Mouse (Mus musculus) spleen, adult 2 months (tissue): ENCODE results near the gene Rprml. TPM values are rescaled to one million over a fixed set of nuclear protein-coding genes. Genes with fewer than 3 reads are reported as not detected.

ENCODE experiments used
- DNase-seq, 2 experiments: peaks; one replicate each; pipeline versions ENCODE4 v3.0.0 to v3.0.0-alpha.2; 2012 to 2021; ENCODE audit warnings: low spot score in 2 of 2, low read depth in 1 of 2
- H3K27ac ChIP-seq: fragments of 200-500 bp; 2 replicates; pipeline ENCODE4 v1.5.1; 2012; ENCODE audit warnings: low read length, inconsistent platforms; ENCODE audit not compliant: insufficient read depth
- H3K27me3 ChIP-seq: fragments of 200-500 bp; 2 replicates; pipeline ENCODE4 v1.6.1; 2012; ENCODE audit warnings: mild to moderate bottlenecking, moderate library complexity, low read length, inconsistent platforms; ENCODE audit not compliant: control insufficient read depth, insufficient read depth
- H3K36me3 ChIP-seq: fragments of 200-500 bp; 2 replicates; pipeline ENCODE4 v1.6.1; 2012; ENCODE audit warnings: mild to moderate bottlenecking, low read length, inconsistent platforms; ENCODE audit not compliant: control insufficient read depth, insufficient read depth
- H3K4me1 ChIP-seq: fragments of 200-500 bp; 2 replicates; pipeline ENCODE4 v1.6.1; 2011; ENCODE audit warnings: inconsistent platforms; ENCODE audit not compliant: control insufficient read depth, insufficient read depth, insufficient read length
- H3K4me3 ChIP-seq: fragments of 200-500 bp; 2 replicates; pipeline ENCODE4 v1.5.1; 2011; ENCODE audit warnings: mild to moderate bottlenecking, inconsistent platforms; ENCODE audit not compliant: insufficient read depth, insufficient read length; ENCODE audit errors: extremely low read depth
- CTCF ChIP-seq: fragments of 200-500 bp; IDR thresholded peaks from 2 replicates; pipeline ENCODE4 v1.5.1; 2011; ENCODE audit warnings: mild to moderate bottlenecking, inconsistent platforms; ENCODE audit not compliant: insufficient read depth, insufficient read length, insufficient replicate concordance; ENCODE audit errors: extremely low read depth
- POLR2A ChIP-seq: fragments of 200-500 bp; IDR thresholded peaks from 2 replicates; pipeline ENCODE4 v1.6.1; 2011; ENCODE audit warnings: low read depth, low read length, inconsistent platforms
- WGBS: fragments of 180-500 bp; shearing (Covaris S2); methylation state at CpG from one replicate; pipeline ENCODE4 v1.1.7; 2018; 5-methylcytosine and 5-hydroxymethylcytosine counted together
- polyA plus RNA-seq: library from polyadenylated mRNA; depleted of rRNA; stranded (reverse); fragments of >200 nt; gene quantifications from 2 replicates; pipeline ENCODE4 v1.2.3, GENCODE M21; 2012

Rprml gene
- polyA plus RNA-seq, 1 experiment: not detected

DNA sequence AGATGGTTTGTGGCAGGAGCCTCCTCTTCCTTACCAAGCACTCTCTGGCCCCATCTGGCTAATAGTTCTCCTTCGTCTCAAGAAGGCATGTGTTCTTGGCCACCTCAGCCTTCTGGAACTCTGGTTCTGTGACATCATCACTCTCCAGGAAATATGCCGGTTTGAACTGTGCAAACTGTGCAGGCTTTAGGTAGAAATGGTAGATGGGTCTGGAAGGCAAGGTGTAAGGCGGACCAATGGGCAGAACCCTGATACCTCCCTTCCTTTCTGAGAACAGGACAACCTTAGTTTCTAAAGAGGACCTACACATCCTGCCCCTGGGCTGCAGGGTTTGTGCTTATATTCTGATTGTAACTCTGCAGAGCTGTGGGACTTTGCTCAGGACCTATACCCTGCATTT is 10.6 kb upstream of the Rprml start, which contains the start of gene Lyzl6:
Gene Lyzl6 (minus strand): TSS at position 101 of the 400 bp plus-strand sequence.
- WGBS: 76% methylated on average over 3 of the region's 3 CpGs
- H3K4me1 ChIP-seq: no peaks in the 10 kb centered on the region
- no peaks in the 10 kb centered on the region for H3K36me3 ChIP-seq
- no peak within 1 kb of the TSS for H3K27ac ChIP-seq
- no peaks in the 10 kb centered on the region for H3K27me3 ChIP-seq
- DNase-seq: no peak
- TF ChIP-seq CTCF: no peak
- TF ChIP-seq POLR2A: no peak
- H3K4me3 ChIP-seq: no peak within 1 kb of the TSS

- whole genome bisulfite sequencing: 5% methylated on average over 10 of the region's 10 CpGs
- Histone ChIP-seq H3K4me1 (no peaks in the 10 kb centered on the region), H3K4me3 (no peak overlapping the region), H3K27me3 (no peaks in the 10 kb centered on the region), H3K36me3 (no peaks in the 10 kb centered on the region), H3K27ac (no peak overlapping the region)
- peak in 1 of 2 experiments; percentile 14 for DNase-seq
- no peak for TF ChIP-seq POLR2A
- TF ChIP-seq CTCF: peak; percentile 76; the same call in 1 of the 2 replicates
These were observed 9.9 kb upstream of the Rprml start for GRCm38 (mm10) chr11:103639407-103639946.

DNA sequence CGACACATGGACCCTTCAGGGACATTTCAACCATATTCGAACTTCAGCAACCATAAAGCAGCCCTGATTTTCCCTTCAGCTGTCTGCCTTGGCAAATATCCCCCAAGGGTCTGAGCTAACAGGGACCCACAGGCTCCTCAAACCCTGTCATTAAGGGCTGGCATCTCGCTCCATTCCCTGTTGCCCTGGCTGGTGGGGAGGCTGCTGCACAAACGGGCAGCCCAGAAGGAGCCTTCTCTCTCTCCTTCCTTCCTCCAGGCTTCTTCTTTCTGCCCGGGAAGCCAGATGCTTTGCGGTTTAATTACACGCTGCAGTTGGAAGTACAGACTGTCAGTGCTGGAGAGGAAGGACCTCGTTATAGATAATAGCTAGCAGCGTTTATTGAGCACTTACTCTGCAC is 6.2 kb upstream of the Rprml start:
- Histone ChIP-seq H3K36me3 (no peaks in the 10 kb centered on the region), H3K4me1 (no peaks in the 10 kb centered on the region), H3K27ac (no peak overlapping the region), H3K4me3 (no peak overlapping the region), H3K27me3 (no peaks in the 10 kb centered on the region)
- TF ChIP-seq POLR2A (no peak), CTCF (no peak)
- WGBS: 71% methylated on average over 9 of the region's 9 CpGs
- DNase-seq: no peak

DNA sequence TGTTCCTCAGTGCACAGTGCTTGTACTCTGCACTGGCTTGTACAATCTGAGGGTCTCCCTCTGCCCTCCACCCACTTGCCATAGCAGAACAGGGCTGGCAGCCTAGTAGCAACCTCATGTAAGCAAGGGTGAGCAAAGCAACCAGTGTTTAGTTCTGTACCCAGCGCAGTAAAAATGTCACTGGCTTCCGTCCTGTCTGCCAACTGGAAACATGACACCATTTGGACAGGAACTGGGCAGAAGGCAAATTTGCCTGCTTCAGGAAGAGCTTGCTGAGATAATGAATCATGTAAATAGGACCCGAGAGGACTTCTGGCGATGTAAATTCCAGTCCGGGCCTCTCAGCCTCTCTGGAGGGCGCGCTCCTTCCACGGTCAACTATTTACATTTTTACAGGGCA is 3.6 kb upstream of the Rprml start:
- Histone ChIP-seq H3K4me3 (no peak overlapping the region), H3K36me3 (no peaks in the 10 kb centered on the region), H3K4me1 (peaks cover 7% of the 10 kb centered on the region; the same call in 1 of the 2 replicates), H3K27me3 (peaks cover 9% of the 10 kb centered on the region), H3K27ac (no peak overlapping the region)
- DNase-seq: no peak
- TF ChIP-seq POLR2A: no peak
- no peak for TF ChIP-seq CTCF
- 53% methylated on average over 8 of the region's 8 CpGs for WGBS

GRCm38 (mm10) chr11:103646301-103646700 is 3.1 kb upstream of the Rprml start:
- Histone ChIP-seq H3K4me1 (peaks cover 7% of the 10 kb centered on the region; the same call in 1 of the 2 replicates), H3K27me3 (peaks cover 9% of the 10 kb centered on the region), H3K4me3 (no peak overlapping the region), H3K36me3 (no peaks in the 10 kb centered on the region), H3K27ac (no peak overlapping the region)
- TF ChIP-seq CTCF (no peak), POLR2A (no peak)
- no peak for DNase-seq
- WGBS: 74% methylated on average over 6 of the region's 6 CpGs

DNA sequence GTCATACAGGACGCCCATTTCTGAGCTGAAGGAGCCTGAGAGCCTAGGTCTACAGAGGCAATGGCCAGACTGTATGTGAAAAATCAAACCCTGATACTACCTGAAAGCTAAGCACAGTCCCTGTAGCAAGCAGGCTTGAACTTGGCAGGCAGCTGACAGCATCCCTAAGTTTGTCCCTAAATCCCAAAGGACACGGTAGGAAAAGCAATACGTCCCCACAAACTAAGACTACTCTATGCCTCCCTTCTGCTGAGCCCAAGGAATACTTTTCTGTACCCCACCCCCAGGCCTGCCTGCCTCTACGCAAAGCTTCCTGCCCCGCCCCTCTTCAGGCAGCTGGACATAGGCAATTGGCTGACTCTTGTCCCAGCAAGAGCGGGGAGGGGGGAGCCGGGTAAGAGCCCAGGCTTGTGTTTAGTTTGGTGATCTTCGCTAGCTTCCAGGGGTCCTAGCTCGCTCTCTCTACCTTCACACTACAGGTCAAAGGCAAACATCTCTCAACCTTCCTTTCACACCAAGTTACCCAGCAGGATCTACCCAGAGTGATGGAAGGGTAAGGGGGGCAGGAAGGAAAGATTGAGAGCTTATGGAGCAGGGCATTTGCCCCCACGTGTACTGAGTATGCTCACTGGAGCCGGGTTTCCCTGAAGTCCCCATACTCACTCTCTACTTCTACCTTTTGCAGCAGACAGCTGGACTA is 1.3 kb upstream of the Rprml start:
- TF ChIP-seq CTCF: no peak
- no peak for TF ChIP-seq POLR2A
- peaks cover 12% of the 10 kb centered on the region for H3K27me3 ChIP-seq
- WGBS: 18% methylated on average over 11 of the region's 11 CpGs
- no peak for DNase-seq
- no peak overlapping the region for H3K27ac ChIP-seq
- no peak overlapping the region for H3K4me3 ChIP-seq
- H3K4me1 ChIP-seq: peaks cover 7% of the 10 kb centered on the region; the same call in 1 of the 2 replicates
- no peaks in the 10 kb centered on the region for H3K36me3 ChIP-seq

GRCm38 (mm10) chr11:103648656-103649055 is 714 bp upstream of the Rprml start:
- DNase-seq: no peak
- Histone ChIP-seq H3K27me3 (peaks cover 12% of the 10 kb centered on the region), H3K27ac (no peak overlapping the region), H3K4me1 (peaks cover 7% of the 10 kb centered on the region; the same call in 1 of the 2 replicates), H3K4me3 (no peak overlapping the region), H3K36me3 (no peaks in the 10 kb centered on the region)
- WGBS: 40% methylated on average over 7 of the region's 7 CpGs
- TF ChIP-seq CTCF (no peak), POLR2A (no peak)
